Mouse (Mus musculus): ENCODE data around the gene Fbn1.

Fbn1 gene

DNA sequence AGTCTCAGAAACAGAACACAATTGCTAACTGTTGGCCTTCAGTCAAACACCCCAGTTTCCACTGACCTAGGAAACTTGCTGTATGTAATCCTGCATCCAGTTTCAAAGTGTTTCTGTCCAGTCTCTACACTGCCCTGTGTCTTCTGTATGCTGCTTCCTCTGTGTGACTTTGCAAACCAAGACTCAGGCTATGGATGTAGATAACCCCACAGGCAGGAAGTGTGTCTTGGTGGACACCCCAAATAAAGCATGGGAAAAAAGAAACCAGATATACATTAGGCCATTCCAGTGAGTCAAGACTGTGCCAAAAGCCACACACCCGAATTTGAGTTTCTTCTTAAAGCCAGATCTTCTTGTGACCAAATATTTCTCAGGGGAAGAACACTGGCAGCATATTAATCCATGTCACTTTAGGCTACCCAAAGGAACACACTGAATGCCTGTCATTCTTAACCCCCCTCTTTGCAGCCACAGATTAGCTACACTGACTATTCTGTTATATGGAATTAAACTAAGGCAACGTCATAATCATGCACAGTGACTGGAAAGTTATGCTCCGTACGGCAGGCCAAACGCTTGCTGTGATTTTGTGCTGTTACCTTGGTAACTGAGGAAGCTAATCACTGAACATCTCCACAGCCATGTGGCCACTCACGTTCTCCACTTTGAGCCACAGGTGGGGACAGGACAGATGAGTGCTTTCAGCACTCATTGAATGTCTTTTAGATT is 55.3 kb downstream of the Fbn1 start:
- no peak for DNase-seq

DNA sequence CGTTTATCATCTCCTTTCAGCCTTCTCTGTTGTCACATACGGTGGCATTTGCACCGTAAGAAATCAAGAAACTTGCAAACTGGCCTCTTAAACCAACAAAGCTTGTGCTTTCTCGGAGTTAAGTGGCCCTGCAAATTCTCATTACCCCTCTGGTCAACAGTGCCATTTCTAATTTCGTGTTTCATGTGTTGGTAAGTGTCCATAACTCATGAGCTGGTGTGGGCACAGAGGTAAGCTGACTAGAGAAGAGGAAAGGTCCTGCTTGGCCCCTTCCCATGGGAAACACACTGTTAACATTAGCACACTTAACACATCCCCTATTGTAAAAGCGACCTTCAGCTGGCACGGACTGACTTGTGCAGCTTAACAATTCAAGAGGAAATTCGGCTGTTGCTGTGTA is 58.4 kb downstream of the Fbn1 start:
- no peak for DNase-seq

DNA sequence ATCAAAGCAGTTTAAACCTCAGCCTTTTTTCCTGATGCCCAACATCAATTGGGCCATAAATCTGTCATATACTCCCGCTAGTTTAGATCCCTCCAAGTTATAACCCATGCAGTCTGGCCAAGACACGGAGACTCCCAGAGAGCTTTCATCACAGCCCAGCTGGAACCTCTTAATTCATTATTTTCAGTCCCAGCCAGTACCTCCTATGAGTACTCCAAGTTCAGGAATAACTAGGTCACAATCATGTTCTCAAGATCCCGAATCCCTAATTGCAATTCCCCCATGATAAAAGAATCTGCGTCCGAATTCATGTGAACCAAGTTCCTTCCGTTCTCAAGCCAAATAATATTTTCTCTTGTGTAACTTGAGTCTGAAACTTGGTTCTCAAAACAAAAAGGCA is 58.9 kb downstream of the Fbn1 start:
- no peak for DNase-seq

DNA sequence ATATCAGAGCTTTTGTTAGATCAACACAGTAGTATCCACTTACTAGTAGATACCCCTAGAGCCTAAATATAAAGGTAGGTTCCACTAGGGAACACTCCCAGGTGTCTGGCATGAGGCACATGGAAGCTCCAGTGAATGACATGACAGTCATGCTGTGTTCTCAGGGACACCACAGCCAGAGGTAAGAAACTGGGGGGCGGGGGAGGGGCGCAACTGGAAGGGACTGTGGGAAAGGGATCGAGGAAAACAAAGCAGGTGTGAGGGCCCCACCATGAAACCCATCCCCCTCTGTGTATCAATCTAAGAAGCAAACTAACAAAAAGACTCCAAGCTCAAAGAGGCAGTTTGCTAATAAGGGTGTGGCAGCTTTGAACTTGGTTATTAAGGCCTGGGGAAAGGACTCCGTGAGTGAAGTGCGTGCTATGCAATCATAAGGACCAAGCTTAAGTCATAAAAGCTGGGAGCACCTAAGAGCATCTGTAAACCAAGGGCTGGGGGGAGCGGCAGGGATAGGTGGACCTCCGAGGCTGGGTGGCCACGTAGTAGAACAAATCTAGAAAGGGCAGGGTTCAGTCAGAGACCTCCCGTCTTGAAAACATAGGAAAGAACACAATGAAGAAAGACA is 60.4 kb downstream of the Fbn1 start:
- no peak for DNase-seq

DNA sequence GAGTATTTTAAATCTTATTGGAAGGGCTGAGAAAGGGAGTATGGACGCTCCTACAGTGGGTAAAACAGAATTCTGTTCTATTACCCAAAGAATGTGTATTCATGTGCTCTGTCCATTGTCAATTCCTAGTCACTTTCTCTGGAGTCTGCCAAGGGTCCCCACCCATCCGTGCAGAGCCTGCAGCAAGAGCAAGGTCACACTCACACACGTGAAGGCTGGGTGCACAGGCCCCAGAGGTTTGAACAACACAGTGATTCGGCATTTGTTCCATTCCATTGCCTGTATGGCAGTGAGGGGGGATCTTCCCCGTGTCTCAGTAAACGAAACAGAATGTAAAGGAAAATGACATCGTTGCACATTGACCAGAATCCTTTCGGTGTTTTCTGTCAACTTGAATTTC is 69.4 kb downstream of the Fbn1 start:
- no peak for DNase-seq

DNA sequence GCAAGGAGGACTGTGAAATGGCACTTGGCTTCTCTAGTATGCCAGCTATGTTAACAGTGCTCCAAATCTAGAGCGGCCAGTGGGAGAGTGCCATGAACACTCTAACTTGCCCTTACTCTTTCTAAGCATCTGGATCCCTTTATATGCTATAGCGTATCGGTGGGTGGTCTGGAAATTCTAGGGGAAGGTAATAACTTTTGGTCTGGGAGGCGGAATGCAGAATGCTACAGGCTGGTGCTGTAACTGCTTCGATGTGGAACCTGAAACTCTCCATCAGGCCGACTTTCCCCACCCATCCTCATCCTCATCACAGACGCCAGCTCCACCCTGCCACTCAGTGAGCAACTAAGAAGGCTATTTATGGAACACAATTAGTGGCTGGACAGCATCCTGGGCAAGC is 71.6 kb downstream of the Fbn1 start:
- no peak for DNase-seq

DNA sequence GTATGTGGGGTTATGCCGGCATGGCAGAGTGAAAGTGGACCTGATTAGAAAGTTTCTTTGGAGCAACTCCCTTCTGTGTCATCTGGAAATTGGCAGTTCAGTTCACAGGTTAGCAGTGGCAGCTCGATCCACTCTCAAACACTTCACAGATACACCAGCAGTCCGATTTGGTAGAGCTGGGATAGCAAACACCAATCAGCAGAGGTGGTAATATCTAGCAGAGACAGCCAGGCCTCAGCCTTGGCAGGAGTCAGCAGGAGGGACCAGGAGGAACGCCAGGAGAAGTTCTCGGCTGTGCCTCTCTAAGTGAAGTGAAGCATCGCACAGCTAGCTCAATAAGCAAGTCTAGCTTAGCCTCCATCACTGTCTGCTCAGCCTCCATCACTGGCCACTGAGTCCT is 74.3 kb downstream of the Fbn1 start:
- DNase-seq = no peak

DNA sequence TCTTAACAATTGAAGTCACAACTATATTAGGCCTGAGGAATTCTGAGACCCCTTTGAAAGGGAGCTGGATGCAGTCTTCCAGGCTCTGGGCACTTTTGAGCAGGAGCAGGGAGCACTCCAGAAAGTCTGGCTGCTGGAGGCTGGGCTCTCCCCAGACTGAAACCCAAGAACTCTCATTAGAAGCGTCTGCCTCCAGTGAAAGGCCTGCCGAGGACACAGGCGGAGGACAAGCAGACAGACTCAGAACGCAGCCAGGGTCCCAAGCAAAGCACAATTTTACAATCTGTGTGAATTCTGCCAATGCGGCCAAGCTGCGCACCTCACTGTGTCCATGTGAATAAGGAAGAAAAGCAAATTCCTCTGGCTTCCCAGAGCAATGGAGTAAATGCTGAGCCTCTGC is 76.3 kb downstream of the Fbn1 start:
- no peak for DNase-seq

DNA sequence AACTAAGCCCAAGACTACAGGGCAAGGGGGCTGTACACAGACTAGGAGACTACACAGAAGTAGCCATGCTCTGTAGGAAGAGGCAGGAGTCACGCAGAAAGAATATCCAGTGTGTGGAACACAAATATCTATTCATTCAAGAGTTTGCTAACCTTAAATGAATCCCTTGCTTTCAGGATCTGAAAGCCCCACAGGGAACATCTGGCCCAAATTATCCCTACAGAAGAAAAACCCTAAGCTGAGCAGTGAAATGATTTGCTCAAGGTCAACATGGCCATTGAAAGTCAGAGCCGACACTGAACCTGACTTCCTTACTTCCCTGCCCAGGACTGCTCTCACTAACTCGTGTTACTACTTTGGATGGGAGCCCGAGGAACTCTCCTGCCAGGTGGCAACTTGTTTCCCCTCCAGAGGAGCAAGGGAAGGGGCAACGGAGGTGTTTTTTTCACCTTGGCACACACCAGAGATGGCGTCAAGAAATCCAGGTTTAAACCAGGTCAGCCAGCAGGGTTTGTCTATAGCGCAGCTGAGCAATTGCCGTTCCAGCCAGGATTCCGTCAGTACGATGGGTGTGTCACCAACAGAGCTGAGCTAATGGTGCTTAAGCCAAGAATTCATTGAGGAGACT is 78.9 kb downstream of the Fbn1 start:
- peak; percentile 45 to 46 for DNase-seq

DNA sequence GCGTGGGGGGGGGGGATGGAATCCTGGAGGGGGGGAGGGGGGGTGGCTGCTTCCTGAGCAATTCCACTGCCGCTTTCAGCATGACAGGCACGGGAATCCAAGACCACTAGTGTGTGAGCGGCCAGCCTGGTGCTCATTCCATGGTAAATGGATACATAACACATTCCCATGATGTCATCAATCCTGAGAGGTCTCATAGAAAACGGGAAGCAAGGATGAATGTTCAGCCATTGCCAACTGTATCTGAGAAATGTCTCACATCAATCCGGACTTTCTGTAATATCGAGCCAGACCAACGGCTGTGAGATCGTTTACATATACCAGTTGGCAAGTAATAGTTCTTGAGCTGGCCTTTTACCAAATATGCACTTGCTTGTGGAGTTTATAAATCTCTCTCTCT is 87.2 kb downstream of the Fbn1 start:
- no peak for DNase-seq

DNA sequence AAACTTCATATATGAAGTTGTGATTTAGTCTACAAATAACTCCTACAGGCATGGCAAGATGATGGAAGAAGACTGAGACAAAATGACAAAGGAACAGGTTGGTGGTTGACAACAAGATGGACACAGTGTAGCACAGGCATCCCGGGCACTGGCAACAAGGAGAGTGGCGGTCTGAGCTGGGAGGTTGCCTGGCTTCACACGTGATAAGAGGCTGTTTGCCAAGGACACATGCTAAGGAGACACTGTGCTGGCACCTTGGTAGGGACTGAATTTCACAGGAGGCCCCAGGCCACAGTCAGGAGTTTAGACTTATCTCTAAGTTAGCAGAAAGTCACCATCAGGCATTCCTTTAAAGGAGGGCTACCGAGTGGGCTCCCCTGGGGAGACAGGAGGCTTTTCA is 88.1 kb downstream of the Fbn1 start:
- peak; percentile 44 to 63 for DNase-seq

DNA sequence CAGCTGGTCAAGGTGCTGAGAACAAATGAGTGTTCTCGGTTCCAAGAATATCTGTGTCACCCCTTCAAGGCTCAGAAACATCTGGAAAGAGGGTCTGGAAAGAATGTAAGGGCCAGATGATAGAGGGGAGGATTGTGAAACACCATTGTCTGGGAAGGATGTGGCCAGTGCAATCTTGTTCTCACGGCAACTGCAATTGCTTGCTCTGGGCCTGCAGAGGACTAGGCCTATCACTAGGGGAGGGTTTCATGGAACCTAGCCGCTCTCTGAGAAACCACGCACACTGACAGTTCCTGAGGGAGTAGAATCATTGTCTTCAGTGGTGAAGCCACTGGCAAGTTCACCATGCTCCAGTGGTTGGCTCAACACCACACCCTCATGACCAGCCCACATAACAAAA is 89.2 kb downstream of the Fbn1 start:
- DNase-seq = no peak

DNA sequence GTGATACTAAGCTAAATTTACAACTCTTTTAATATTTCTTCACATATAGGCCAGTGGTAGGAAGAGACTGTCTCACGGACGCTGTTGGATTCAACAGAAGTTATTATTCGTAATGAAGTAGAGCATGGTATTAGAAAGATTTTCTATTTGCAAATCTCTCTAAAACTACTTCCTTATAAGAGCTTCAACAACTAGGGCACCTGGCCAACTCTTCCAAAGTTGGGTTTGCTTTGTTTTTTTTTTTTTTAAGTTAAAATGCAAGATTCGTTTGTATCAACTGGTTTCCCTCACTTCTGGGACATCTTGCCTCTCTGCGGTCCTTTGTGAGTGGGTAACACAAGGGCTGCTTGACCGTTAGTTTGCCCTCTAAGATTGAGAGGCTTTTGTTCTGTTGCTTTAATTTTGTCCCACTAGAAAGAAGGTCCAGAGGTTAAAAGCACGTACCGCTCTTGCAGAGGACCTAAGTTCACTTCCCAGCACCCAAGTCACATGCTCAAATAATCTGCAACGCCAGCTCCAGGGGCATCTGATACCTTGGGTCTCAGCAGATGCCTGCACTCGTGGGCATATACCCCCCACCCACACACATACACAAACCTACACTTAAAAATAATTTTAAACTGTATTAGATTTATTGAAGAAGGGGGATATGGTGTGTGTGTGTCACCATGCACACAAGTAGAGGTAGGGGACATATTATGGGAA is 91.1 kb downstream of the Fbn1 start:
- DNase-seq = no peak

DNA sequence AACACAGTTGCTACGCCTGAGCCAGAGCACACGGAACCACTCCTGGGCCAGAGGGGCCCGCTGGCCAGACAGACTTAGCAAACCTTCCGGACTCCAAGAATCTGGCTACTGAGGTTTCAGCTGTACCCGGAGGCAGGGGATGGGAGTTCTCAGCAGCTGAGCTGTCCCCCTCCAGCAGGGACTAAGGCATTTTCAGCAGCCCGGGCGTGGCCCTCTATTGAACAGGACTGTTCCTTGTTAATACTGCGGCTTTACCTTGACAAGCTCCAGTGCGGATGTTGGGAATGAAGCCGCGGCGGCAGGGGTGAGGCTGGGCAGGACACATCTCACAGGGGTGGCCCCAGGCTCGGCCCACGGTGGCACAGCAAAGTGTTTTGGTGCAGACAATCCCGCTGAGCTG is 95.4 kb downstream of the Fbn1 start:
- no peak for DNase-seq

DNA sequence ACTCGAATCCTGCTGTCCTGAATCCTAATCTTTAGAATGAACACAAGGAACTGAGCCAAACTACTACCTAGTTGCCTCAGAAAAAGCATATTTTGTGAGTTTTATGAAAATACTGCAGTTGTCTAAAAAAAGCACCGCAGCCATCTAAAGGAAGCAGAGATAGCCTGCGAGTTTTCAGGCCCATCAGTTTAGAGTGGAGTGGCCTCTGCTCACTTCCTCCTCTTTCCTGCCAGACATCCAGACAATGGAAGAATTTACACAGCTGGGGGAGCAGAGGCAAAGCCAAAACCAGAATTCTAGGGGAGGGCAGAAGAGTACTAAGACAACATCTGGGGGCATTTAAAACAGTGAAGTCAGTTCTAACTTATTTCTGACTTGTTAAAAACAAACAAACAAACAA is 96.0 kb downstream of the Fbn1 start:
- no peak for DNase-seq

DNA sequence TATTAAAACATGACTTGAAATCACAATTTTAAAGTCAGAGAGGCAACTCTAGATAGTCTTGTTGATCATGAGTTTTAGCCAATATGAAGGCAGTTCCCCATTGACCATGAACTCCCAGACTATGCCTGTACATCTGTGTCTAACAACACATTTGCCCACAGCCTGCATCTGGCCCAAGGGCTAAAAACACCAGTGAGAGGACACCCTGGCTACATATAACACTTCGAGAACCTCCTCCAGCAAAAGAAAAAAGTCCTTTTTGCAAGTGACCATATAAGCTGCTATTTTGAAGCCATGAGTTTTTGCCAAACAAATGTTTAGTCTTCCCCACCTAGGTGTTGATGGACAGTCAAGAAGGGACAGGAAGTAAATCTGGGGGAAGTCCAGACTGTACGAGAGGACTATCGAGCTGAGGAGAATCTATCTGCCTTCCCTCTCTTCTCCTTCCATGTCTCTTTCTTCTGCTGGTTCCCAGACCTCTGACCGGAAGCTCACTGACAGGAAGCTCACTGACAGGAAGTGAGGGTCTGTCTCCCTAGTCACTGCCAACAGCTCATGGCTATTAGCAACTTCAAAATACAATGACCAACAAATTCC is 103.2 kb downstream of the Fbn1 start:
- DNase-seq = no peak

DNA sequence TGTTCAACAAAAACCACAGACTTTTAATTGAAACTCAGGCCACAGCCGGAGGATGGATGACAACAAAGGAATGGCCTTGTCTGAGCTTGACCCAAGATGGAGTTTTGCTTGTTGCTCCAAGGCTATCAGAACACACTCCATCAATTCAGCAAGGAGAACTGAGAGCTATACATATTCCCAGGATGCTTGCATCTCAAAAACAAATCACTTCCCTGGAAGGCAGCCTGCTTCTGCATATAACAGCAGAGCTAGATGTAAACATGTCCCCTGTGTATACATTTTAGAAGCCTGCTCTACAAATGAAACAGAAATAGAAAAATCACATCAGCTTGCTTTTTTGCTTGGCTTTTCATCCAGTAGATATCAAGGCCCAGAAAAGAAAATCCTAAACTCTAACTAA is 105.5 kb downstream of the Fbn1 start:
- DNase-seq = no peak

DNA sequence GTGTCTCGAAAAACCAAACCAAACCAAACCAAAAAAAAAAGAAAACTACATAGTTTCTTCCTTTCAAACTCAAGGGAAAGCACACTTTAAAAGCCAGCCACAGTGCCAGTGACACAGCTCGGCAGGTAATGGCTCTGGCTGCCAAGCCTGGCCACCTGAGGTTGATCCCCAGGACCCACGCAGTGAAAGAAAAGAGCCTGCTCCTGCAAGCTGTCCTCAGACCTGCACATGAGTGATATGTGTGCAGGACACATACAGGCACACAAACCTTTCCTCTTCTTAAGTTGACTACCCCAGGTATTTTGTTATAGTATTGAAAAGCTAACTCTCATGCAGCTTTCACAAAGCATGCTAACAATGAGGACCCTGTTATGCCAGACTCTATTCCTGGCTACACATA is 107.7 kb downstream of the Fbn1 start:
- no peak for DNase-seq

DNA sequence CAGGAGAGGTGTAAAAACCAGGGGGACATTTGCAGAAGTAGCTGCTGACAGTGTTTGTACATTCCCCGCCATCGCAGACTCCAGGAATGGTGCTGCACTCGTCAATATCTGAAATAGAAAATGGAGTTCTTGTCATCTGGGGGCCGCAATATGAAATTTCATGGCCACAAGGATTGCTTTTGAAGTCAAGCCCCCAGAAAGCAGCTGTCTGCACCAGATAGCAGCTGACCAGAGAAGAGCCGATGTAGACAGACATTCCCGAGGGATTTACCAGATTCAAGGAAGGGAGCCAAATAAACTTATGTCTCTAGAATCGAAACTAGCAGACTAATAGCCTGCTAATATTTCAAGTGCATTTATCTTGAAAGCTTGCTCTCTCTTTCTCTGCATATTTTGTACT is 110.0 kb downstream of the Fbn1 start:
- no peak for DNase-seq

DNA sequence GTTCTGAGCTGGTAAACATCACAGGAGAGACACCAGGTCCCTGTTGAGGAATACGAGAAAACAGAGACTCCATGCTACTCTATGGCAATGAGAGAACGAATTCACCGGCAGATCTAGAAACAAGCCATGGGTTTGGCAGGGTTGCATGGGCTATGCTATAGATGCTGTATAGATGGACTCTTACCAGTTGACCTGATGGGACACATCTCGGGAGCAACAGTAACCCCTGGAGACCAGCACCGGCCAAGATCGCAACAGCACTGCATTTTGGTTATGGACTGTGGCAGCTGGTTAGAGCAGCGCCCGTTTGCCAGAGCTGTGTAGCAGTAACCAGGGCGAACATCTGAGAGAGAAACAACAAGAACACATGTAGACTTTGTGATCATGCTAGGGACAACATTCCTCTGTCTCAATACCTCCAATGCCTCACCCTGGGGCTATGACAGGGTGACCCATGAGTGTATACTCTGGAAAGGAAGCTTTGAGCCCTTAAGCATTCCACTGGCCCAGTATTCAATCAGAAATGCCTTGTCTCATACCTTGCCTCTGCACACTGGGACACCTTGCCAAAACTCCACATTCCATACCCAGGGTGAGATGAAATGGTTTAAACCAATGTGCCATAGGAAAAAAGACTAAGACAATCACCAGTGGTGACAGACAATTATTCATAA is 113.2 kb downstream of the Fbn1 start:
- DNase-seq = no peak

DNA sequence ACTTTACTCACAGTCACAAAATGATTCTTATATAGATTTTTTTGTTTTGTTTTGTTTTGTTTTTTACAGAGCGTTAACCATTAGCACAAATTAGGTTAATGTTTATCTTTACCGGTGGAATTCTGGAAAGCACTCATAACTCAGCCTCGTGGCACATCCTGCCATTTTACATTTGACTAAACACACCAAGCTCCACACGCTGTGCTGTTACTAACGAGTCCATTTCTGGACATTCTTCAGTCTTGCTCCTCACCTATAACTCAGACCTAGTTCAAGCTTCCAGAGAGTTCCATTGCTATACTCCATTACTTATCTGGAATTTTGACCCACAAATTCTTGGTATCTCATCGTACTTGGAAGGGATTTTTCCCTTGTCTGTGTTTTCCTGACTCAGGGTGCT is 116.2 kb downstream of the Fbn1 start:
- DNase-seq = no peak

DNA sequence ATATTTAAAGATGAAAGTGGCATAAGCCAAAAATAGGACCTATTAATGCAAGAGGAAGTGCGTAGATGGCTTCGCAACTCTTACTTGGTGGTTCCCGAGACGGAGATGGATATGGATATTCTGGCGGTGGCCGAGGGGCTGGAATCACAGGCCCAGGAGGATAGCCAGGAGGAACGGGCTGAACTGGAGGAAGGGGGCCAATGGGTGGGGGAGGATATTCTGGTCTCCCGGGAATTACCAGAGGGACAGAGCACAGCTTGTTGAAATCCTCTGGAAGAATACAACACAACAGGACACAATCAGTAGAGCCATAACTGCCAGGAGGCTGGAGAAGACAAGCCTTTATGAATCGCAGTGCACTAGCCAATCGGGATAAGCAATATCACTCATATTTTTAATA is 118.0 kb downstream of the Fbn1 start:
- DNase-seq = no peak
